Mouse (Mus musculus) sigmoid colon, adult 10 weeks (tissue): ENCODE measurements around the gene Sav1. TPM values are rescaled to one million over a fixed set of nuclear protein-coding genes. Genes with fewer than 3 reads are reported as not detected.

ENCODE experiments used
- polyA plus RNA-seq: library from polyadenylated mRNA; stranded (reverse); fragments of 350-450 nt; fragmentation: Illumina TruSeq; extraction: RNeasy Lipid Tissue Mini Kit (QIAGEN cat#74804); gene quantifications from one replicate; pipeline ENCODE4 v1.2.3, GENCODE M21; 2014; ENCODE audit warnings: low read depth, low replicate concordance

Gene Sav1
- 107 TPM for polyA plus RNA-seq

GRCm38 (mm10) chr12:69986786-69987497 lies at the start of gene Sav1:
TSS of gene Sav1 (minus strand) at chr12:69987002.

Other genes starting within 250 kb of the Sav1 start
- 5.7 TPM for gene Cdkl1, start 195.7 kb downstream of the Sav1 start, polyA plus RNA-seq
- 6.8 TPM for gene Atl1, start 94.4 kb downstream of the Sav1 start, polyA plus RNA-seq
- gene Map4k5, start 93.8 kb downstream of the Sav1 start, polyA plus RNA-seq, result 62.8 TPM
- gene Nin, start 126.7 kb upstream of the Sav1 start, polyA plus RNA-seq, result 8.5 TPM
- gene Abhd12b, start 167.1 kb upstream of the Sav1 start, polyA plus RNA-seq, result not detected
- gene Pygl, start 244.5 kb upstream of the Sav1 start, polyA plus RNA-seq, result 18.3 TPM